Mouse (Mus musculus) small intestine, adult 2 months (tissue): ENCODE data around the gene Ube4a.

Experiments used
- CTCF ChIP-seq: fragments of 200-500 bp; IDR thresholded peaks from 2 replicates; pipeline ENCODE4 v1.5.1; 2012; ENCODE audit warnings: low read depth, mild to moderate bottlenecking, control low read depth, inconsistent platforms, low read length, moderate library complexity, mixed read lengths; ENCODE audit not compliant: insufficient replicate concordance, insufficient read length; ENCODE audit errors: extremely low read depth
- POLR2A ChIP-seq: fragments of 200-500 bp; IDR thresholded peaks from 2 replicates; pipeline ENCODE4 v1.6.1; 2012; ENCODE audit warnings: low read depth, mild to moderate bottlenecking, control low read depth, inconsistent platforms, low read length, moderate library complexity

GRCm38 (mm10) chr9:44904964-44905363 lies 60.4 kb downstream of the Ube4a start:
- TF ChIP-seq POLR2A = no peak
- no peak for TF ChIP-seq CTCF
